Mouse (Mus musculus): ENCODE measurements at regions not wholly inside any gene's neighbourhood (a gene's known extent, or its start where the extent isn't known, plus 50 kb on each side); places are given as distances from the start of the nearest gene placed in this dataset.

- intact Hi-C loops (cut with DNase I), result no loop called here
- peak; percentile 15 to 38 for DNase-seq
These were observed 219.0 kb downstream of the Cmpk2 start for GRCm38 (mm10) chr12:26688048-26688447.

GRCm38 (mm10) chr12:26680568-26680947 is 211.6 kb downstream of the Cmpk2 start:
- intact Hi-C loops (cut with DNase I), result no loop called here
- DNase-seq, result no peak

GRCm38 (mm10) chr12:26679887-26680567 is 211.0 kb downstream of the Cmpk2 start:
- DNase-seq, result no peak
- intact Hi-C loops (cut with DNase I), result no loop called here

GRCm38 (mm10) chr12:26665466-26665865 is 196.5 kb downstream of the Cmpk2 start:
- DNase-seq, result no peak
- intact Hi-C loops (cut with DNase I), result no loop called here

- DNase-seq, result no peak
- intact Hi-C loops (cut with DNase I), result no loop called here
These were observed 185.2 kb downstream of the Cmpk2 start for GRCm38 (mm10) chr12:26654251-26654650.

GRCm38 (mm10) chr12:26653781-26654180 is 184.8 kb downstream of the Cmpk2 start:
- intact Hi-C loops (cut with DNase I), result no loop called here

GRCm38 (mm10) chr12:26646141-26646540 is 177.1 kb downstream of the Cmpk2 start:
- no peak for DNase-seq
- intact Hi-C loops (cut with DNase I), result no loop called here

More at GRCm38 (mm10) chr12:26653781-26654180, 184.8 kb downstream of the Cmpk2 start:
- no peak for DNase-seq

GRCm38 (mm10) chr12:26635665-26636241 is 166.7 kb downstream of the Cmpk2 start:
- intact Hi-C loops (cut with DNase I), result no loop called here
- no peak for DNase-seq

GRCm38 (mm10) chr12:26635253-26635652 is 166.2 kb downstream of the Cmpk2 start:
- no peak for DNase-seq
- intact Hi-C loops (cut with DNase I), result no loop called here

GRCm38 (mm10) chr12:26631795-26632122 is 162.8 kb downstream of the Cmpk2 start:
- intact Hi-C loops (cut with DNase I), result no loop called here
- DNase-seq, result no peak

- DNase-seq, result no peak
- intact Hi-C loops (cut with DNase I), result no loop called here
These were observed 162.2 kb downstream of the Cmpk2 start for GRCm38 (mm10) chr12:26631111-26631794.

- DNase-seq, result no peak
- intact Hi-C loops (cut with DNase I), result no loop called here
These were observed 152.3 kb downstream of the Cmpk2 start for GRCm38 (mm10) chr12:26621135-26621932.

GRCm38 (mm10) chr12:26620501-26621134 is 151.6 kb downstream of the Cmpk2 start:
- DNase-seq, result no peak
- intact Hi-C loops (cut with DNase I), result no loop called here

GRCm38 (mm10) chr12:26617969-26618368 is 149.0 kb downstream of the Cmpk2 start:
- no peak for DNase-seq
- intact Hi-C loops (cut with DNase I), result no loop called here

- DNase-seq, result peak; percentile 5 to 7
- intact Hi-C loops (cut with DNase I), result no loop called here
These were observed 144.2 kb downstream of the Cmpk2 start for GRCm38 (mm10) chr12:26613086-26613705.

- intact Hi-C loops (cut with DNase I), result no loop called here
- DNase-seq, result no peak
These were observed 141.1 kb downstream of the Cmpk2 start for GRCm38 (mm10) chr12:26610079-26610478.

GRCm38 (mm10) chr12:26598501-26598900 is 129.5 kb downstream of the Cmpk2 start:
- intact Hi-C loops (cut with DNase I), result no loop called here
- no peak for DNase-seq

- intact Hi-C loops (cut with DNase I), result no loop called here
- DNase-seq, result no peak
These were observed 123.1 kb downstream of the Cmpk2 start for GRCm38 (mm10) chr12:26592125-26592524.

GRCm38 (mm10) chr12:26589091-26589490 is 120.1 kb downstream of the Cmpk2 start:
- intact Hi-C loops (cut with DNase I), result no loop called here
- no peak for DNase-seq

- intact Hi-C loops (cut with DNase I), result no loop called here
- DNase-seq, result no peak
These were observed 108.4 kb downstream of the Cmpk2 start for GRCm38 (mm10) chr12:26577438-26577837.
